Mouse (Mus musculus) central nervous system, embryonic 18 days (tissue): ENCODE data around the gene Atxn3. TPM values are rescaled to one million over a fixed set of nuclear protein-coding genes. Genes with fewer than 3 reads are reported as not detected.

Experiments
- polyA plus RNA-seq: library from polyadenylated mRNA; depleted of rRNA; stranded (reverse); fragments of >200 nt; gene quantifications from 2 replicates; pipeline ENCODE4 v1.2.3, GENCODE M21; 2012; rRNA removed

Atxn3 gene
- 14.6 and 16.0 TPM in 2 replicates for polyA plus RNA-seq

DNA sequence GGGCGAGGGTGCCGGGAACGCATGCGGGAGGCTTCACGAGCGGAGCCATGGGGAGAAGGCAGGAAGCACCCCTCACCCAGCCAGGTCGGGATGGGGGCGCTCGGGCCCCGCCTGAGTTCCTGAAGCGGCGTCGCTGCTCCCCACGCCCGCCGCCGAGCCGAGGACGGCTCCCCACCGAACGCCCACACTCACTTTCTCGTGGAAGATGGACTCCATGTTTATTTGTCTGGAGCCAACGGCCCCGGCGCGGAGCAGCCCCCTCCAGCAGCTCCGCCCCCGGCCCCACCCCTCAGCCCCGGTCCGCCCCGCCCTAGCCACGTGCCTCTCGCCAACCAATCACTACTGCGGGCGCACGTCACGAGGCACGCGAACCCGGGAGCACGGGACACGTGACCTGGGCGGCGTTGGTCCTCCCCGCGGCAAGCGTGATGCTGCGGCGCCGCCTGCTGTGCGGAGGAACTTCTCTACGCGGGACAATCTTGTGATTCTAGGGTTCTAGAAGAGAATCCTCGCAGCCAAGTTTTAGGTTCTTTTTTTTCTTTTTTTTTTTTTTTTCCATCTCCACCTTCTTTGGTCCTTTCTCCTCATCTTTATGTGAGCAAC lies at the start of gene Atxn3:
Atxn3 (minus strand) TSS at position 305 of the 603 bp plus-strand sequence.

DNA sequence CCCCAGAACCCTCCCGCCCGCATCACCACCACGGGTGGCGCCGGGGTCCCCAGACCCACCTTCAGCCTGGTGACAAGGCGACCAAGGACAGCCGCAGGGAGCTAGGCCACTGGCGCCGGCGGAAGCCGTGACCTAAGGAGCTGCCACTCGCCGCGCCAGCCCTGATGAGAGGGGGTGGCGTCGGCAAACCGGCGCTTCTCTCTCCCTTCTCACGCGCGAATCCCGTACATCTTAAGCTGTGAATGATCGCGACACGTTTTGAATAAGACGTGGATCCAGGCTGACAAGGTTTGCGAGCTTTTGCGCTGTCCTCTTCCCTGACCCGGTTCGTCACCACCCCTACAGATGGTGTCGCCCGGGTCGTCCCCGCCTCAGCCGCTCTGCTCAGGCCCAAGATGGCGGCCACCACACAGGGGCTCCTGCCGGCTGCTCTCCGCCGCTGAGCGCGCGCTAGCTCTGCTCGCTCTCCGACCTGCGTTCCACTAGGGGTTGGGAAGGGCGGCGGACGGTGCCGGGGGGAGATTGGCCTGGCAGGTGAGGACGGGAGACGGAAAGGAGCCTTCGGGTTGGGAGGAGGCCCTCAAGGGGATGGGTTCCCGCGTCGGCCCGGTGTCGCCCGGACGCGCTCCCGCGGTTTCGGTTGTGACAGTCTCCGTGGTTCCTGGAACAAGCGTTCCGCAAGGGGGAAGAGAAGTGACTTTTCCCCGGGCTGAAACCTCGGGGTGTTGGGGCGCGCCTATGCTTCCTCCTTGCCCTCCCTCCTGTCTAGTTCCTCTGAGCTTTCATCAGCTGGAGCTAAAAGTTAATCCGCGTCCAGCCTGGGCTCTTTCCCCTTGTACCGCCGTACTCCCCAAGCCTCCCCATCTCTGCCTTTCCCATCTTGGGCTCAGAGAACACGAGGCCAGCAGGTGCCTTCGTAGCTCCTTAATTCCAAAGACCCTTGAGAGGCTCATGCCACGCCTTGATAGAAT lies 17.8 kb upstream of the Atxn3 start, which contains the start of gene Cpsf2:
Cpsf2 (plus strand) TSS at position 388 of the 971 bp plus-strand sequence.

DNA sequence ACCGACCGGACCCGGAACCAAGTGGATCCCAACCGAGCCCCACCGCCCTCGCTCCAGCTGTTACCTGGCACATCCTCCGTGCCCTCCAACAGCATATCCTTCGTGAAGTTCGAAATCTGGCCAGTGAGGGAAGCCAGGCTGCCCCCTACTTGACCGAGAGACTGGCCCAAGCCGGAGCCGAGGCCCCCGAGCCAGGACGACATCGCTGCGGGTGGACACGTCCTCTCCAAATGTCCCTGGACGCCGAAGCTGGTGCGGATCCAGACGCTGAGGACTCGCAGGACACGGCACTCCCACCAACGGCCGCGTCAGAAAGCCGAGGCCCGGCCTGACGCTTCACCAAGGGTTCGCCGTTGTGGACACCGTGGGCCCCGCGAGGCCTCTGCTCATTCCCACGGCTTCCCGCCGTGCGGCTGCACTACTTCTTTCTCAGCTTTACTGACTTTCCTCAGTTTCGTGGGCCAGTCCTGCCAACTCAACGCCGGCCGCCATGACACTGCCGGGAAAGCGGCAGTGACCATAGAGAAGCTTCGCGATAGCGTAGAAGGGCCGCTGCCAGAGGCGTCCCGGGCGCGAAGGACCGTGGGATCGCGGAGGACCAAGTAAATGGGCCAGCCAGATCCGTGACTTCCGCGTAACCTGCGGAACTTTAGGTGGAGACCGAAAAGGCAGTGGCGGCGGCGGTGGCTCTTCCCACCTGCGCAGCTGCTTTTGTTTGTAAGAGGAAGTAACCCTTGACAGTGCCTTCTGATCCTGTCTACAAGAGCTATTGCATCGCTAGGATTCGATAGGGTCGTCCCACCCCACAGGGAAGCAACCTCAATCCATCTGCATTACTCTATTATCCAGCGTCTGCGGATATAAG lies 45.2 kb downstream of the Atxn3 start, which contains the start of gene Trip11:
Trip11 (minus strand) TSS at position 642 of the 865 bp plus-strand sequence.

Other genes with a start within 250 kb of the Atxn3 start
- gene Tc2n, start 239.7 kb downstream of the Atxn3 start, polyA plus RNA-seq = 0.17 and 0.19 TPM in 2 replicates
- gene Fbln5, start 139.2 kb downstream of the Atxn3 start, polyA plus RNA-seq = 7.9 and 11.8 TPM in 2 replicates
- gene Trip11, start 45.0 kb downstream of the Atxn3 start, polyA plus RNA-seq = 7.4 and 8.5 TPM in 2 replicates
- 18.3 and 19.1 TPM in 2 replicates for gene Cpsf2, start 17.7 kb upstream of the Atxn3 start, polyA plus RNA-seq
- 3.0 TPM in 2 replicates for gene Slc24a4, start 170.5 kb upstream of the Atxn3 start, polyA plus RNA-seq